Mouse (Mus musculus) forebrain, postnatal 0 days (tissue): Measurements from ENCODE around the gene Sun1. TPM values are rescaled to one million over a fixed set of nuclear protein-coding genes. Genes with fewer than 3 reads are reported as not detected.

Experiments used
- ATAC-seq: fragments of 200-750 bp; cut with Nextera tagmentation; 2 replicates; pipeline ENCODE4 v1.8.0; 2017; ENCODE audit warnings: mild to moderate bottlenecking, moderate library complexity
- DNase-seq: peaks from one replicate; pipeline ENCODE4 v3.0.0-alpha.2; 2015
- H3K27ac ChIP-seq: fragments of 300-500 bp; sonication (generic); 2 replicates; pipeline ENCODE4 v1.5.1; 2014; ENCODE audit warnings: low read depth, mild to moderate bottlenecking, antibody characterized with exemption, low read length, moderate library complexity, mixed read lengths
- H3K27me3 ChIP-seq: fragments of 300-500 bp; sonication (generic); 2 replicates; pipeline ENCODE4 v1.6.1; 2014; ENCODE audit warnings: mild to moderate bottlenecking, low read length, mixed read lengths; ENCODE audit not compliant: insufficient read depth
- H3K36me3 ChIP-seq: fragments of 300-500 bp; sonication (generic); 2 replicates; pipeline ENCODE4 v1.6.1; 2014; ENCODE audit warnings: mild to moderate bottlenecking, moderate library complexity; ENCODE audit not compliant: insufficient read depth
- H3K4me1 ChIP-seq: fragments of 300-500 bp; sonication (generic); 2 replicates; pipeline ENCODE4 v1.6.1; 2014; ENCODE audit warnings: antibody characterized with exemption; ENCODE audit not compliant: insufficient read depth
- H3K4me2 ChIP-seq: fragments of 300-500 bp; sonication (generic); 2 replicates; pipeline ENCODE4 v1.6.1; 2014; ENCODE audit warnings: low read depth, mild to moderate bottlenecking, moderate library complexity
- H3K4me3 ChIP-seq: fragments of 300-500 bp; sonication (generic); 2 replicates; pipeline ENCODE4 v1.5.1; 2014; ENCODE audit warnings: low read depth, low read length, mixed read lengths
- H3K9ac ChIP-seq: fragments of 300-500 bp; sonication (generic); 2 replicates; pipeline ENCODE4 v1.6.1; 2014; ENCODE audit warnings: mild to moderate bottlenecking
- H3K9me3 ChIP-seq: fragments of 300-500 bp; sonication (generic); 2 replicates; pipeline ENCODE4 v1.6.1; 2016; ENCODE audit warnings: low read length
- CTCF ChIP-seq: sonication (generic); IDR thresholded peaks from 2 replicates; pipeline ENCODE4 v1.5.1; 2016; ENCODE audit warnings: antibody characterized with exemption, control low read depth, low read depth
- WGBS: fragments of 180-500 bp; shearing (Covaris S2); extraction: QIAGEN DNeasy Blood & Tissue Kit; methylation state at CpG from one replicate; pipeline ENCODE4 v1.1.7; 2014; 5-methylcytosine and 5-hydroxymethylcytosine counted together
- polyA plus RNA-seq: library from polyadenylated mRNA; unstranded; fragments of >200 nt; fragmentation: Nextera tagmentation; extraction: Ambion mirVana; gene quantifications from 2 replicates; pipeline ENCODE4 v1.2.1, GENCODE M21; 2015
- total RNA-seq: library from RNA; depleted of rRNA; stranded (reverse); fragments of >200 nt; gene quantifications from 2 replicates; pipeline ENCODE4 v1.2.3, GENCODE M21; 2014

Sun1 gene
- total and polyA plus RNA-seq, 2 experiments from 2014 or later = 34.5 to 84.8 TPM

GRCm38 (mm10) chr5:139216774-139217173 is 16.3 kb downstream of the Sun1 start:
- no peak overlapping the region for H3K27ac ChIP-seq
- H3K36me3 ChIP-seq = peaks cover 30% of the 10 kb centered on the region
- no peak overlapping the region for H3K4me2 ChIP-seq
- no peak for DNase-seq
- TF ChIP-seq CTCF = no peak
- WGBS = 84% methylated on average over 3 of the region's 3 CpGs
- no peak for ATAC-seq
- H3K4me1 ChIP-seq = no peaks in the 10 kb centered on the region
- H3K9ac ChIP-seq = no peak overlapping the region
- no peaks in the 10 kb centered on the region for H3K9me3 ChIP-seq
- H3K27me3 ChIP-seq = no peaks in the 10 kb centered on the region
- H3K4me3 ChIP-seq = no peak overlapping the region

GRCm38 (mm10) chr5:139220006-139220515 is 19.6 kb downstream of the Sun1 start:
- TF ChIP-seq CTCF = no peak

DNA sequence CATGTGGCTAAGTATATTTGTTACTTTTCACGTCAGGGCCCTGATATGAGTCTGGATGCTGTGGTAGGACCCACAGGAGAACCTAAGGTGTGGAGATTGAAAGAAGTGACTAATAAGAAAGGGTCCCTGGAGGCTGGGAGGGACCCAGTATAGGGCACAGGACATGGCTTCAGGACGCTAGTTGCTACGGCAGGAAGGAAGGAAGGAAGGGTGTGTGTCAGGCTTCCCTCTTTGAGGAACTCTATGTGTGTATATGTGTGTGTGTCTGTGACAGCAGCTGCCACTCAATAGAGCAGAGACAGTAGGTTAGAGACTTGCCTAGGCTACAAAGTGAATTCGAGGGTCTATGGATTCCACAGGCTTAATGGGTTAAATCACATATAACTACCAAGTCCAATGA is 20.2 kb downstream of the Sun1 start:
- H3K27ac ChIP-seq = no peak overlapping the region
- no peak overlapping the region for H3K9ac ChIP-seq
- H3K4me3 ChIP-seq = no peak overlapping the region
- H3K9me3 ChIP-seq = no peaks in the 10 kb centered on the region
- H3K27me3 ChIP-seq = no peaks in the 10 kb centered on the region
- no peak overlapping the region for H3K4me2 ChIP-seq
- H3K36me3 ChIP-seq = peaks cover 49% of the 10 kb centered on the region
- H3K4me1 ChIP-seq = no peaks in the 10 kb centered on the region
- no peak for TF ChIP-seq CTCF
- DNase-seq (no peak), ATAC-seq (no peak)
- WGBS = 87% methylated on average over 4 of the region's 4 CpGs

More at GRCm38 (mm10) chr5:139220006-139220515, 19.6 kb downstream of the Sun1 start:
- Histone ChIP-seq H3K4me3 (no peak overlapping the region), H3K36me3 (peaks cover 49% of the 10 kb centered on the region), H3K4me1 (no peaks in the 10 kb centered on the region), H3K27ac (no peak overlapping the region), H3K9me3 (no peaks in the 10 kb centered on the region), H3K27me3 (no peaks in the 10 kb centered on the region), H3K9ac (no peak overlapping the region), H3K4me2 (no peak overlapping the region)
- DNase-seq (no peak), ATAC-seq (no peak)
- 77% methylated on average over 4 of the region's 4 CpGs for WGBS

DNA sequence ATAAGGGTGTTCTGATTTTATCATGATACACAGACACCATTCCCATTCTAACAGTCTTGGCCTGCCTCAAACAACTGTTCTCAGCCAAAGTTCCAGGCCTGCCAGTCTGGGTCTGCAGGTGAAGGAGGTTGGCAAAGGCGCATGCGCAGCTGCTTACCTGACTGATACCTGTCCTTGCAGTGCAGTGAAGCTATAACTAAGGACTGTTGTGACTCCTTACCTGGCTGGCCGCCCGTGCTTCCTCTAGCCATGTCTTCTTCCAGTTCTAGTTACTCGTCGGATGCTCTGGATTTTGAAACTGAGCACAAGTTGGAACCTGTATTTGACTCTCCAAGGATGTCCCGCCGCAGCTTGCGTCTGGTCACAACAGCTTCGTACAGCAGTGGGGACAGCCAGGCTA is 22.9 kb downstream of the Sun1 start:
- Histone ChIP-seq H3K4me2 (no peak overlapping the region), H3K4me1 (no peaks in the 10 kb centered on the region), H3K27ac (no peak overlapping the region), H3K9me3 (no peaks in the 10 kb centered on the region), H3K36me3 (peaks cover 65% of the 10 kb centered on the region), H3K27me3 (no peaks in the 10 kb centered on the region), H3K9ac (no peak overlapping the region), H3K4me3 (no peak overlapping the region)
- ATAC-seq (no peak), DNase-seq (no peak)
- 93% methylated on average over 10 of the region's 10 CpGs for WGBS
- TF ChIP-seq CTCF = no peak

GRCm38 (mm10) chr5:139227236-139227635 is 26.8 kb downstream of the Sun1 start:
- no peak for TF ChIP-seq CTCF
- WGBS = 98% methylated on average over 4 of the region's 4 CpGs
- Histone ChIP-seq H3K27me3 (no peaks in the 10 kb centered on the region), H3K4me3 (no peak overlapping the region), H3K4me2 (no peak overlapping the region), H3K27ac (no peak overlapping the region), H3K36me3 (peaks cover 90% of the 10 kb centered on the region), H3K4me1 (no peaks in the 10 kb centered on the region), H3K9ac (no peak overlapping the region), H3K9me3 (no peaks in the 10 kb centered on the region)
- DNase-seq (no peak), ATAC-seq (no peak)

DNA sequence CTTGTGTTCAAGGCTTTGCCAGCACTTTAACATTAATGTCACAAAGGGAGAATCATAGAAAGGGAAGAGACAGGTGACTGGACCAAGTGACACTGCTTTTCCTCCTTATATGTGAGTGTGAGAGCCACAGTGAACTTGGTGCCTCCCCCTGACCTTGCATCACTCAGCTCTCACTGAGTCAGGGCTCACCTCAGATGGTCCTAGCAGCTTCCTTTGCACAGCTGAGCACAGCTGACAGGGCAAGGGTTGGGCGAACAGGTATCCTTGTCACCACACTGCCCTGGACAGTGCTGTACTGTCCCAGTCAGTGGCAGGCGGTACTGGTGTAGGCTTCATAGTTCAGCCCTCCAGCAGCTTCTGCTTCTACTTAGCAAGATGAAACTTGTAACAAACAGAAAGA is 27.2 kb downstream of the Sun1 start:
- ATAC-seq (no peak), DNase-seq (no peak)
- Histone ChIP-seq H3K9ac (no peak overlapping the region), H3K4me1 (no peaks in the 10 kb centered on the region), H3K27ac (no peak overlapping the region), H3K9me3 (no peaks in the 10 kb centered on the region), H3K4me2 (no peak overlapping the region), H3K27me3 (no peaks in the 10 kb centered on the region), H3K36me3 (peaks cover 91% of the 10 kb centered on the region), H3K4me3 (no peak overlapping the region)
- WGBS = 91% methylated on average over 2 of the region's 2 CpGs
- TF ChIP-seq CTCF = no peak

DNA sequence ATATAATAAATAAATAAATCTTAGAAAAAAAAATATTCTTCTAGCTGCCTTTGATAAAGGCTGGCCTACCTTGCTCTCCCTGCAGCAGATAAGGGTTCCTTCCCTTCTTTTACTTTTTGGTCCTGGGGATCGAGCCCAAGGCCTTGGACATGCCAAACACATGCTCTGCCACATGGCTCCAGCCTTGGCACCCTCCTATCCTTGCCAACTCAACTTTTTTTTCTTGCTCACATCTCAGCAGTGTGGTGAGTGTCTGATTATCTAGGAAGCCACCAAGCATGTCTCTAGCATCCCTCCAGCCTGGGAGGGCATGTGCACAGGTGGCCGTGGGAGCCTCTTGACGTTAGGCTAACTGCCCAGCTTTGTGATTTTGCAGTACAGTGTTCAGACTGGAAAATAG is 27.9 kb downstream of the Sun1 start:
- no peak overlapping the region for H3K9ac ChIP-seq
- no peak overlapping the region for H3K4me2 ChIP-seq
- ATAC-seq (no peak), DNase-seq (no peak)
- no peak overlapping the region for H3K4me3 ChIP-seq
- no peaks in the 10 kb centered on the region for H3K4me1 ChIP-seq
- no peak overlapping the region for H3K27ac ChIP-seq
- TF ChIP-seq CTCF = no peak
- peaks cover 90% of the 10 kb centered on the region for H3K36me3 ChIP-seq
- no peaks in the 10 kb centered on the region for H3K9me3 ChIP-seq
- H3K27me3 ChIP-seq = no peaks in the 10 kb centered on the region
- 87% methylated on average over 3 of the region's 3 CpGs for WGBS
